Mouse (Mus musculus): Measurements from ENCODE around the gene Onecut3. TPM values are rescaled to one million over a fixed set of nuclear protein-coding genes. Genes with fewer than 3 reads are reported as not detected.
A peak's percentile ranks its signal among the peaks of the same experiment; 100 is the strongest.

Gene Onecut3
- polyA plus RNA-seq (2014; fragmentation: Nextera tagmentation; extraction: Ambion mirVana): not detected in 2 replicates

- H3K4me1 ChIP-seq (ENCODE audit: control insufficient read depth, insufficient read depth, low read length): 0 out of 2 replicates have a peak, but pooled peaks cover 6% of the 10 kb centered on the region
- peak within 1 kb of the TSS; percentile 77 for H3K4me2 ChIP-seq (ENCODE audit: low read depth, low read length)
- peaks cover 99% of the 10 kb centered on the region for H3K27me3 ChIP-seq (replicated peaks; ENCODE audit: control insufficient read depth, insufficient read depth, low read length)
- peak within 1 kb of the TSS; percentile 58 for H3K9ac ChIP-seq (ENCODE audit: low read depth, low read length)
- no peak within 1 kb of the TSS for H3K27ac ChIP-seq (replicated peaks; ENCODE audit: low read depth, low read length)
- ATAC-seq (ENCODE audit: low read depth) (peak; percentile 60), DNase-seq (ENCODE audit: low spot score) (peak; percentile 35)
- peak within 1 kb of the TSS; percentile 45 for H3K4me3 ChIP-seq (ENCODE audit: low read depth, low read length)
- no peaks in the 10 kb centered on the region for H3K36me3 ChIP-seq (ENCODE audit: control insufficient read depth, insufficient read depth, low read length)
- under 1% methylated on average over 21 of the region's 42 CpGs for WGBS
- H3K9me3 ChIP-seq (ENCODE audit: control insufficient read depth, low read length): no peaks in the 10 kb centered on the region
Observed at GRCm38 (mm10) chr10:80494732-80495131, at the start of gene Onecut3. Gene Onecut3 (plus strand): TSS chr10:80494835.

- Histone ChIP-seq H3K4me2 (ENCODE audit: low read depth, low read length) (no peak overlapping the region), H3K9ac (ENCODE audit: low read depth, low read length) (0 out of 2 replicates have a peak overlapping the region, but pooled peaks have one; percentile 23), H3K27ac (replicated peaks; ENCODE audit: low read depth, low read length) (no peak overlapping the region), H3K4me1 (ENCODE audit: control insufficient read depth, insufficient read depth, low read length) (no peaks in the 10 kb centered on the region), H3K27me3 (replicated peaks; ENCODE audit: control insufficient read depth, insufficient read depth, low read length) (peaks cover 6% of the 10 kb centered on the region; the same call in 1 of the 2 replicates), H3K36me3 (ENCODE audit: control insufficient read depth, insufficient read depth, low read length) (no peaks in the 10 kb centered on the region), H3K4me3 (ENCODE audit: low read depth, low read length) (no peak overlapping the region), H3K9me3 (ENCODE audit: control insufficient read depth, low read length) (no peaks in the 10 kb centered on the region)
- DNase-seq (ENCODE audit: low spot score) (no peak), ATAC-seq (ENCODE audit: low read depth) (no peak)
- WGBS: 43% methylated on average over 1 of the region's 1 CpGs
Observed at GRCm38 (mm10) chr10:80445052-80445451, 49.6 kb upstream of the Onecut3 start.

GRCm38 (mm10) chr10:80445898-80446601 is 48.6 kb upstream of the Onecut3 start:
- peaks cover 6% of the 10 kb centered on the region; the same call in 1 of the 2 replicates for H3K27me3 ChIP-seq (replicated peaks; ENCODE audit: control insufficient read depth, insufficient read depth, low read length)
- H3K4me3 ChIP-seq (ENCODE audit: low read depth, low read length): no peak overlapping the region
- no peaks in the 10 kb centered on the region for H3K9me3 ChIP-seq (ENCODE audit: control insufficient read depth, low read length)
- 9% methylated on average over 26 of the region's 26 CpGs for WGBS
- no peaks in the 10 kb centered on the region for H3K36me3 ChIP-seq (ENCODE audit: control insufficient read depth, insufficient read depth, low read length)
- no peaks in the 10 kb centered on the region for H3K4me1 ChIP-seq (ENCODE audit: control insufficient read depth, insufficient read depth, low read length)
- DNase-seq (ENCODE audit: low spot score) (peak; percentile 85), ATAC-seq (ENCODE audit: low read depth) (peak; percentile 86)
- no peak overlapping the region for H3K9ac ChIP-seq (ENCODE audit: low read depth, low read length)
- H3K27ac ChIP-seq (replicated peaks; ENCODE audit: low read depth, low read length): no peak overlapping the region
- peak overlapping the region; percentile 20; the same call in 1 of the 2 replicates for H3K4me2 ChIP-seq (ENCODE audit: low read depth, low read length)

- no peaks in the 10 kb centered on the region for H3K36me3 ChIP-seq (ENCODE audit: control insufficient read depth, insufficient read depth, low read length)
- H3K27me3 ChIP-seq (replicated peaks; ENCODE audit: control insufficient read depth, insufficient read depth, low read length): peaks cover 6% of the 10 kb centered on the region; the same call in 1 of the 2 replicates
- ATAC-seq (ENCODE audit: low read depth) (no peak), DNase-seq (ENCODE audit: low spot score) (no peak)
- 7% methylated on average over 6 of the region's 6 CpGs for WGBS
- H3K4me1 ChIP-seq (ENCODE audit: control insufficient read depth, insufficient read depth, low read length): no peaks in the 10 kb centered on the region
- no peaks in the 10 kb centered on the region for H3K9me3 ChIP-seq (ENCODE audit: control insufficient read depth, low read length)
- H3K4me2 ChIP-seq (ENCODE audit: low read depth, low read length): no peak overlapping the region
- no peak overlapping the region for H3K27ac ChIP-seq (replicated peaks; ENCODE audit: low read depth, low read length)
- H3K9ac ChIP-seq (ENCODE audit: low read depth, low read length): no peak overlapping the region
- no peak overlapping the region for H3K4me3 ChIP-seq (ENCODE audit: low read depth, low read length)
Observed at GRCm38 (mm10) chr10:80450599-80450998, 44.0 kb upstream of the Onecut3 start.

GRCm38 (mm10) chr10:80453601-80454000 is 41.0 kb upstream of the Onecut3 start:
- Histone ChIP-seq H3K27ac (replicated peaks; ENCODE audit: low read depth, low read length) (no peak overlapping the region), H3K9ac (ENCODE audit: low read depth, low read length) (no peak overlapping the region), H3K4me1 (ENCODE audit: control insufficient read depth, insufficient read depth, low read length) (no peaks in the 10 kb centered on the region), H3K4me2 (ENCODE audit: low read depth, low read length) (no peak overlapping the region), H3K9me3 (ENCODE audit: control insufficient read depth, low read length) (no peaks in the 10 kb centered on the region), H3K4me3 (ENCODE audit: low read depth, low read length) (no peak overlapping the region), H3K36me3 (ENCODE audit: control insufficient read depth, insufficient read depth, low read length) (no peaks in the 10 kb centered on the region), H3K27me3 (replicated peaks; ENCODE audit: control insufficient read depth, insufficient read depth, low read length) (no peaks in the 10 kb centered on the region)
- DNase-seq (ENCODE audit: low spot score): no peak
- no peak for ATAC-seq (ENCODE audit: low read depth)
- 75% methylated on average over 10 of the region's 10 CpGs for WGBS

- Histone ChIP-seq H3K9me3 (ENCODE audit: control insufficient read depth, low read length) (no peaks in the 10 kb centered on the region), H3K4me1 (ENCODE audit: control insufficient read depth, insufficient read depth, low read length) (no peaks in the 10 kb centered on the region), H3K36me3 (ENCODE audit: control insufficient read depth, insufficient read depth, low read length) (no peaks in the 10 kb centered on the region), H3K4me3 (ENCODE audit: low read depth, low read length) (no peak overlapping the region), H3K9ac (ENCODE audit: low read depth, low read length) (no peak overlapping the region), H3K27ac (replicated peaks; ENCODE audit: low read depth, low read length) (no peak overlapping the region), H3K4me2 (ENCODE audit: low read depth, low read length) (no peak overlapping the region), H3K27me3 (replicated peaks; ENCODE audit: control insufficient read depth, insufficient read depth, low read length) (no peaks in the 10 kb centered on the region)
- ATAC-seq (ENCODE audit: low read depth) (no peak), DNase-seq (ENCODE audit: low spot score) (no peak)
- WGBS: 77% methylated on average over 5 of the region's 5 CpGs
Observed at GRCm38 (mm10) chr10:80454781-80455180, 39.9 kb upstream of the Onecut3 start.

GRCm38 (mm10) chr10:80455697-80456096 is 38.9 kb upstream of the Onecut3 start:
- Histone ChIP-seq H3K27me3 (replicated peaks; ENCODE audit: control insufficient read depth, insufficient read depth, low read length) (no peaks in the 10 kb centered on the region), H3K36me3 (ENCODE audit: control insufficient read depth, insufficient read depth, low read length) (no peaks in the 10 kb centered on the region), H3K4me2 (ENCODE audit: low read depth, low read length) (no peak overlapping the region), H3K9ac (ENCODE audit: low read depth, low read length) (no peak overlapping the region), H3K4me3 (ENCODE audit: low read depth, low read length) (no peak overlapping the region), H3K27ac (replicated peaks; ENCODE audit: low read depth, low read length) (no peak overlapping the region), H3K9me3 (ENCODE audit: control insufficient read depth, low read length) (no peaks in the 10 kb centered on the region), H3K4me1 (ENCODE audit: control insufficient read depth, insufficient read depth, low read length) (no peaks in the 10 kb centered on the region)
- DNase-seq (ENCODE audit: low spot score): no peak
- WGBS: 86% methylated on average over 5 of the region's 5 CpGs
- ATAC-seq (ENCODE audit: low read depth): no peak

- no peak overlapping the region for H3K27ac ChIP-seq (replicated peaks; ENCODE audit: low read depth, low read length)
- no peak overlapping the region for H3K4me3 ChIP-seq (ENCODE audit: low read depth, low read length)
- DNase-seq (ENCODE audit: low spot score) (no peak), ATAC-seq (ENCODE audit: low read depth) (no peak)
- WGBS: 79% methylated on average over 10 of the region's 10 CpGs
- H3K36me3 ChIP-seq (ENCODE audit: control insufficient read depth, insufficient read depth, low read length): no peaks in the 10 kb centered on the region
- no peak overlapping the region for H3K9ac ChIP-seq (ENCODE audit: low read depth, low read length)
- H3K4me1 ChIP-seq (ENCODE audit: control insufficient read depth, insufficient read depth, low read length): 0 out of 2 replicates have a peak, but pooled peaks cover 3% of the 10 kb centered on the region
- no peak overlapping the region for H3K4me2 ChIP-seq (ENCODE audit: low read depth, low read length)
- H3K27me3 ChIP-seq (replicated peaks; ENCODE audit: control insufficient read depth, insufficient read depth, low read length): peaks cover 7% of the 10 kb centered on the region; the same call in 1 of the 2 replicates
- H3K9me3 ChIP-seq (ENCODE audit: control insufficient read depth, low read length): no peaks in the 10 kb centered on the region
Observed at GRCm38 (mm10) chr10:80459236-80459635, 35.4 kb upstream of the Onecut3 start.

- peaks cover 3% of the 10 kb centered on the region; the same call in 1 of the 2 replicates for H3K4me1 ChIP-seq (ENCODE audit: control insufficient read depth, insufficient read depth, low read length)
- 88% methylated on average over 10 of the region's 11 CpGs for WGBS
- peaks cover 7% of the 10 kb centered on the region; the same call in 1 of the 2 replicates for H3K27me3 ChIP-seq (replicated peaks; ENCODE audit: control insufficient read depth, insufficient read depth, low read length)
- no peaks in the 10 kb centered on the region for H3K36me3 ChIP-seq (ENCODE audit: control insufficient read depth, insufficient read depth, low read length)
- no peak overlapping the region for H3K27ac ChIP-seq (replicated peaks; ENCODE audit: low read depth, low read length)
- no peak for ATAC-seq (ENCODE audit: low read depth)
- H3K9me3 ChIP-seq (ENCODE audit: control insufficient read depth, low read length): no peaks in the 10 kb centered on the region
- H3K4me3 ChIP-seq (ENCODE audit: low read depth, low read length): no peak overlapping the region
- no peak overlapping the region for H3K9ac ChIP-seq (ENCODE audit: low read depth, low read length)
- no peak overlapping the region for H3K4me2 ChIP-seq (ENCODE audit: low read depth, low read length)
- DNase-seq (ENCODE audit: low spot score): no peak
Observed at GRCm38 (mm10) chr10:80459671-80460070, 35.0 kb upstream of the Onecut3 start.
